Mouse (Mus musculus): Measurements from ENCODE around the gene Ffar1.

GRCm38 (mm10) chr7:30829428-30829827, 31.9 kb downstream of the Ffar1 start:
- TF ChIP-seq CTCF (IDR thresholded peaks at IDR 0.05; ENCODE audit: control insufficient read depth, insufficient read depth, insufficient read length) (no peak), MAX (IDR thresholded peaks at IDR 0.05) (no peak), CEBPB (IDR thresholded peaks at IDR 0.05; ENCODE audit: low read depth) (no peak), USF1 (IDR thresholded peaks at IDR 0.05; ENCODE audit: low read depth) (no peak), MYOG (IDR thresholded peaks at IDR 0.05; ENCODE audit: control insufficient read depth, extremely low read depth, insufficient read length) (no peak)

Measured in C2C12 (cell line).